Mouse (Mus musculus) small intestine, adult 2 months (tissue): ENCODE measurements around the gene Kcnip1.

Experiments used
- CTCF ChIP-seq: fragments of 200-500 bp; IDR thresholded peaks from 2 replicates; pipeline ENCODE4 v1.5.1; 2012; ENCODE audit warnings: low read depth, mild to moderate bottlenecking, control low read depth, inconsistent platforms, low read length, moderate library complexity, mixed read lengths; ENCODE audit not compliant: insufficient replicate concordance, insufficient read length; ENCODE audit errors: extremely low read depth
- POLR2A ChIP-seq: fragments of 200-500 bp; IDR thresholded peaks from 2 replicates; pipeline ENCODE4 v1.6.1; 2012; ENCODE audit warnings: low read depth, mild to moderate bottlenecking, control low read depth, inconsistent platforms, low read length, moderate library complexity

DNA sequence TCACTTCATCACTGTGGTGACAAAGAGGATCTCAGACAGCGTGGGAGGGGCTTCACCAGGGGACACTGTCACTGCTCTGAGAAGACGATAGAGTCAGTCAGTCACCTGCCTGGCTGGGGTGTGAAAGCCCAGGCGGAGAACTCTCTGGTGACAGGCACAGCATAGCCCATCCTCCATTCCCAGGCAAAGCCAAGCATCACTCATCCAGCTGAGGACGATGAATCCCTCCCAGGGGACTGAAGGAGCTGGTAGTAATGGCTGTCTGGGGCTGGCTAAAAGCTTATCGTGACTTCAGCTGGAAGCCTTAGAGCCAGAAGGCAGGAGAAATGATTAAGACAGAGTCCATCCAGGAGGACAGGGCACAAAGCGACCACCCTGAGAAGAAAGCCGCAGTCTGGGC, 182.8 kb downstream of the Kcnip1 start:
- no peak for TF ChIP-seq POLR2A
- no peak for TF ChIP-seq CTCF
